Mouse (Mus musculus): Measurements from ENCODE around the gene Iqcf3.
"Not testable (repeated sequence)": the region's sequence is repeated elsewhere in the genome, so short reads cannot be mapped to it uniquely, and the experiment has no call there.

Gene Iqcf3

DNA sequence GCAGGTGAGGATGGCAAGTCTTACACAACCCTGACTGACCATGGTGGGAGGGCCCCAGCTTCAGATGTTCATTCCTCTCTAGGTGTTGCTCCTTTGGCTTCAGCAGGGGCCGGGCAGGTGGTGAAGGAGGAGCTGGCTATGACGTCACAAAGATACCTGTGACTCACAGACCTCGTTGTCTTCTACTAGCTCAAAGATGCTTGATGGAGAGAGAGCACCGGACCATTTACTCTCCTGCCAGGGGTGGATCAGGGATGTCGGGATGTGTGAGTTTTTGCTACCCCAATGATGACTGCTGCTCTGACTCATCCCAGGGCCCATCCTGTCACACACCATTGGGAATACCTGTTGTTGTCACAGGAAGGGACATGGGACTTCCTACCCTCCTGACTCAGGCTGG is at the start of gene Iqcf3:
Iqcf3 (minus strand) TSS at position 101 of the 400 bp plus-strand sequence.
- in situ Hi-C loops (cut with MboI; ENCODE audit: low sequenced_read_pairs) = no loop called here

DNA sequence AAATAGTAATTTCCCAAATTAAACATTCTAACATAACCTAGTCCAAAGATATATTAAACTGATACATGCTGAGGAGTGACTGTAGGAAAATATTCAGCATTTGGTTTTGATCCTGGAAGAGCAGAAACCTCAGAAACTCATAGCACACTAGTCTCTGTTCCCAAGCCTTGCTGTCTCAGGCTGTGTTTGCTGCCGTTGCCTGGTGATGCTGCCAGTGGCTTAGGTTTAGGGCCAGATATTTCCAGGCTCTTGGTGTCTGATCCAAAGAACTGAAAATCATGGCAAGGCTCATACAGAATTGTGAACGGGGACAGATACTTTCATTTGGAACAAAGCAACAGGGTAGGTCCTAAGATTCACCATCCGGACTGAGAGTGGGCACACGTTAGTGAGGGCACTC is 49.3 kb upstream of the Iqcf3 start:
- in situ Hi-C loops (cut with MboI; ENCODE audit: low sequenced_read_pairs) = no loop called here

DNA sequence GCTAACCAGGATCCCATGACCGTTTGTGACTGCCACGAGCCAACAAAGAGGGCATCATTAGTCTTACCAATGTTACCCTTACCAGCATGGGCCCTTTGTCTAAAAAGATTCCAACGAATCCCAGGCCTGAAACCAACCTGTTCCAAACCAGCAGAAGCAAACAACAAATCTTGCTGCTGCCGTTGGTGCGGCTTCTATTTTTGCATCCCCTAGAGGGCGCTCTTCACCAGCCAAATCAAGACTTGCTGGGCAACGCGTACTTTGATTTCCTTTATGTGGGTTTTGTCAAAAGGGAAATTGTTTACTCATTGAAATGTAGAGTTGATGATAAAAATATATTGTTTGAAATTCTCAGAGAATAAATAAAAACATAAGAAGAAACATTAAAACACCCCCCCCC is 39.1 kb upstream of the Iqcf3 start:
- in situ Hi-C loops (cut with MboI; ENCODE audit: low sequenced_read_pairs) = no loop called here

DNA sequence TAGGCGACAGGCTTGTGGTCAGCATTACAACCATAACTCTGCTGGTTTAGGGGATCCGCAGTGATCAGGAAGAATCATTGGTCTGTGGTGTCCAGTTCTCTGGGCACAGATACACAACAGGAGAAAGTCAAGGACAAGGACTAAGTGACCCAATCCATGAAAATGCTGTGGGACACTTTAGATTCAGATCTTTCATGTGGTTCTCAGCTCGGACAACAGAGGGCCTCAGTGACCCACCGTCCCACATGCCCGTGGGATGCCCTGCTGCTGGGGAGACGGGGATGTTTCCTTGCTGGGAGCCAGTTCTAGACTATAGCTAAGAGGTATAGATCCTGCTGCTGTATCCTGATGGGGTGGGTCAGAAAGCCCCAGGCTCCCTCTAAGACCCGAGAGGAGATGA is 37.0 kb upstream of the Iqcf3 start:
- in situ Hi-C loops (cut with MboI; ENCODE audit: low sequenced_read_pairs) = no loop called here

DNA sequence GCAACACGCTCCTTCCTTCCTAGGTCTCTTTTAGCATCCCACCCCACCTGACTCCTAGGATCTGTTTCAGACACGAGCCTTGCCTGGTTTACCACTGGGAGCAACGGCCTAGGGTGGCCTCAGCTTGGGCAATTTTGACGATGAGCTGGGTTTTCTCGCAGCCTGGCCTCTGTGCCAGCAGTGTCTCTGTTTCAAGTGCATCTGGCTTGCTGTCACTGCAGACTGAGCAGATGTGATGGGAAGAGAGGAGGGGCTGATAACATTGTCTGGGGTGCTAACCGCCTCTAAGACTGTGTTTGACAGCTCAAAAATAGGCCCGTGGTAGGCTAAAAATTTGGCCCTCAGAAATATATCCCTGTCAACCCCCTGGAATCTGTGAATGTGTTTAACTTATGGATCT is 34.4 kb upstream of the Iqcf3 start:
- in situ Hi-C loops (cut with MboI; ENCODE audit: low sequenced_read_pairs) = no loop called here

DNA sequence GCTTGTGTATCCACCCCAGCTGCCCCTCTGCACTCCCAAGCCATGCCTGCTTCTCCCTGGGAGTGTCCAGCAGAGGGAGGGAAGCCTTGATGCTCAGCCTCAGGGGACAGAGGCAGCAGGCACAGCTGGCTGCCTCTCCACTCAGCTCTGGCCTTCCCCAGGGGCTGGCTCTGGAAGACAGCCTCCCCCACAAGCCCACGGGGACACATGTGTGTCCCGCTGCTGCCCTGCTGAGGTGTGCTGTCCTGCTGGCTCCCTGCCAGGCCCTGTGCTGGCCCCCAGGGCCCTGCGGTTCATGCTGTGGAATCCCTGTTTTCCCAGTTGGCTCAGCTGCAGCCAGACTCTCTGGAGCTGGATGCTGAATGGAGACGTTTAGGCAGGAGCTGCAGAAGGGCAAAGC is 34.0 kb upstream of the Iqcf3 start:
- in situ Hi-C loops (cut with MboI; ENCODE audit: low sequenced_read_pairs) = not testable (repeated sequence)

DNA sequence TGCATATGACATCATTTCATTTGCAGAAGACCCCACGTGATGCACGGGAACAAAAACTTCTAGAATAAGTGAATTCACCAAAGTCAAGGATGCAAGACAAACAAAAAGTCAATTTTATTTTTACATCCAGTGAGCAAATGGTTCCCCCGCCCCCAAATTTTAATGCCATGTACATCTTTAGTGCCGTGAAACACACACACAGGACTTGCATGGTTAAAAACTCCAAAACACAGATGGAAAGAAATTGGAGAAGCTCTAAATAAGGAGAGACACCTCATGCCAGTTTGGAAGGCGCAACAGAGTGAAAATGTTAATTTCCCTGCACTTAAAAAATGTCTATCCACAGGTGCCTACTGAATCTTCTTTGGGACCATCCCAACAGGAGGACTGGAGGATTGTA is 30.7 kb upstream of the Iqcf3 start:
- in situ Hi-C loops (cut with MboI; ENCODE audit: low sequenced_read_pairs) = no loop called here

DNA sequence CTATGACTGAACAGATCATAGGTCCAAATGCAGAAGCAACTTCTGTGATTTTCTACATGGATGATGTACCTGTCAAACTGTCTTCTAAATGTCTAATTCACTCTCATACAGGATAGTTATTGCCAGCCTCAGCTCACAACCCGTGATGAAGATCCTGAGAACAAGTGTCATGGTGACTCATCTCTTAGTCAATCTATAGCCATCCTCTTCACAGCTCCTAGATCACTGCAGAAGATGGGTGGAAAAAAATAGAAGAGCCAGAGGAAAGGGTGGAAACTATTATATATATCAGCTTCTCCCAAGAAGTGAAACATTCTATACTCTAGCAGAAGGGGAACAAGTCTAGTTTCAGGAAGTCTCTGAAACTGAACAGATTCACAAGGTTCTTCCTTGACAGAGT is 21.1 kb upstream of the Iqcf3 start:
- in situ Hi-C loops (cut with MboI; ENCODE audit: low sequenced_read_pairs) = no loop called here

DNA sequence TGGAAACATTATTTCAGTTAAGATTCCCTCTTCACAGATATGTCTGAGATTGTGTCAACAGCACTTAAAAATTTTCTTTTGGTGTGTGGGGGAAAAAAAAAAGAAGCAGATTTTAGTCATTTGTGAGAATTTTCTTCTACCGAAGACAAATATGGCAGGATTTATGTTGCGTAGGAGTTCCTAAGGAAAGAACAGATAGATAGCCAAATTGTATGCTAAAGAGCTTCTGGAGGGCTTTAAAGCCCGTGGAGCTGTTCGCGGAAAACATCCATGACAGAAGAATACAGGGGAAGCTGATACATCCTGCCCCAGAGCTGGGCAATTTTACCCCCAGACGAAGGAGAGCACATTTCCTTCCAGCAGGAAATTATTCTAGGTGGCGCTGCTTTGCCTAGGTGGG is 18.6 kb upstream of the Iqcf3 start:
- in situ Hi-C loops (cut with MboI; ENCODE audit: low sequenced_read_pairs) = no loop called here

DNA sequence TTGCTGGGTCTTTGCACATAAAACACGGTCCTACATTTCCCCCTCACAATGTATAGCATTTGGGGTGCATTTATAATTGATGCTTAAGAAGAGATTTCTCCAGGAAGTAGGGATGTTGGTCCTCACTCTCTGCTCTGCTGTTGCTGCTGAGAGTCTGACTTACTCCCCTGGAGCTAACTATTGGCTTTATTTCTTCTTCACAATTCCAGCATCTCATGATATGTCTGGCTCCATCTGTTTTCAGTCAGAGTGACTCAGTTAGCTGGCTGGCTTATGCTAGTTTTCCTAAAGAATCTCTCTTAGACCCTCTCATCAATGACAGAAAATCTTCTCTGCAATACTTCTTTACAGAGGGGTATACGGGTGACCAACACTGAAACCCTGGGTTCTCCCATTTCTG is 14.7 kb upstream of the Iqcf3 start:
- in situ Hi-C loops (cut with MboI; ENCODE audit: low sequenced_read_pairs) = no loop called here

DNA sequence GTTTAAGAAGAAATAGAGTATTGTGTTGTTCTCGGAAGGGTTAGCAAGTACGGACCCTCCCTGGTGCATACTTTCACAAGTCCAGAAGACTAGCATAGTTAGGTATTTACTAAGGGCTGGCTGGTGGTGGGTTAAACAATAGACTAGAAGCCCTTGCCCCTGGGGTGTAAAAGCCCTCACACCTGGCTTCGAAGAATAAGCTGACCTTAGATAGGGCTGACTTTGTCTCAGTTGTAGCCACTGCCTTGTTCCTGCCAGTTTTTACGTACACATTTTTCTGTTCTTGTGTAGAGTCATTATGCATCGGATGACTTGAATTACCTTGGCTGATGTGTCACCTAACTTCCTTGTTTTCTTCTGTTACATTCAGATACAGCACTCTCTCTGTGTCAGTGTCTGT is 11.9 kb upstream of the Iqcf3 start:
- in situ Hi-C loops (cut with MboI; ENCODE audit: low sequenced_read_pairs) = no loop called here

DNA sequence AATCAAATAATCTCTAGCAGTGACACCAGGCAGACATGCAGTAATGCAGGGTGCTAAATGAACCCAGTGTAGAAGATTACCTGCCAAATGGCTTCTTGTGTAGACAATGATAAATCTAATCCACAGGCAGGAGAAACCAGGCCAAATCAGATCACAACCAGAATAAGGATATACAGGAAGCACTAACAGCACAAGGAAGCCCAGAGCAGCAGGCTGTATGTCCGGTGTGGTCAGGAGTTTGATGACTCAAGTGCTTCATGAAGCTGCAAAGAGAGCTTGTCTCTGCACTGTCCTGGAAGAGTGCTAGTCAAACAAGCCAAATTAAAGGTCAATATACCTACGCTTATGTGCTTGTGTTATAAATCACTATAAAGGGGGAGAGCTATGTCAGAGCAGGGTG is 10.8 kb upstream of the Iqcf3 start:
- in situ Hi-C loops (cut with MboI; ENCODE audit: low sequenced_read_pairs) = no loop called here

DNA sequence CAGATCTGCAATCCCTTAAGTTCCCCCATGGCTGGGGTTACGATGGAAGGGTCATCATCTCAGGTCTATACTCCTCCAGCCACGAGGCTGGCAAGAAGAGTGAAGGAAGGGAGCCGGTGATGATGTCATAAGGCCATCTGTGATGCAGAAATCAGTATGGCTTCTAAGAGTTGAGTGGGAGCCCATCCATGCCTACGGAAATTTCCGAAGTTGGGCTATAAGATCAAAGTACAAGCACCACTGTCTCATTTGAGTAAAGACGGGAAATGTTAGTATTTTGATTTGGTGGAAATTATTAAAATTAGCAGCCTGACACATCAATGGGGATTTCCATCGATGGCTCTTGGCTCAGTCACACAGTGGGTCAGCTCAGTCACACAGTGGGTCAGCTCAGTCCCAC is 9.5 kb upstream of the Iqcf3 start, which contains the start of gene Iqcf4:
Iqcf4 (minus strand) TSS at position 101 of the 400 bp plus-strand sequence.
- in situ Hi-C loops (cut with MboI; ENCODE audit: low sequenced_read_pairs) = no loop called here

DNA sequence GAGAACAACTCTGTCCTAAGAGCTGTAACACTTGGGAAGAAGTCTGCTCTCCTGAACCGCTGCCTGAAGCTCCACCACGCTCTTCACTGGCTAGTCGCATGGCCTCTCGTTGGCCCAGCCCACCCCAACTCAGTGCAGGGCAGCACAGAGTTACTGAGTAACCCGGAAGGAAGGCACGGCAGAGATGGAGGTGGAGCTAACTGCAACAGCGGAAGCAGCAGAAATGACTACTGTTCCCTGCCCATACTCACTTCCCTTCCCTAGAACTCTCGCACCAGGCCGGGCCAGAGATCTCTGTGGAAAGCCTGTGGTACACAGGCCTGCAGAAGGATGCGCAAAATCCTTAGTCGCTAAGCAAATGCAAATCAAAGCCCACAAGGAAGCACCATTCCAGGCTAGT is 5.0 kb upstream of the Iqcf3 start:
- in situ Hi-C loops (cut with MboI; ENCODE audit: low sequenced_read_pairs) = no loop called here

DNA sequence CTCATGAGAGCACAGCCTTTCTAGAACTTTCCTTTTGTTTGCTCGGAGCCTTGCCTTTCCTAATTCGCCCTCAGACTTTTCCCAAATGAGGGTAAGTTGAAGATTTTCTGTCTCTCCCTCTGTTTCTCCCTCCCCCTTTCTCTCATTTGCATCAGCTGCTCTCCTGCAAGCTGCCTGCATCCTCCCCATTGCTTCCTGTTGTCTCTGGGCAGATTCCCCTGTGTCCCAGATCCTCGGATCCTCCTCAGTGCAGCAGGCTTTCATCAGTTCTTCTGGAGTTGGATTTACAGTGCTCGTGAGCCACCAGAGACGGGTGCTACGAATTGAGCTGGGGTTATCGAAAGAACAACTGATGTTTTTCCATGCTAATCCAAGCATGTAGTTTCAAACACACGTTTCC is 2.6 kb upstream of the Iqcf3 start:
- in situ Hi-C loops (cut with MboI; ENCODE audit: low sequenced_read_pairs) = no loop called here

DNA sequence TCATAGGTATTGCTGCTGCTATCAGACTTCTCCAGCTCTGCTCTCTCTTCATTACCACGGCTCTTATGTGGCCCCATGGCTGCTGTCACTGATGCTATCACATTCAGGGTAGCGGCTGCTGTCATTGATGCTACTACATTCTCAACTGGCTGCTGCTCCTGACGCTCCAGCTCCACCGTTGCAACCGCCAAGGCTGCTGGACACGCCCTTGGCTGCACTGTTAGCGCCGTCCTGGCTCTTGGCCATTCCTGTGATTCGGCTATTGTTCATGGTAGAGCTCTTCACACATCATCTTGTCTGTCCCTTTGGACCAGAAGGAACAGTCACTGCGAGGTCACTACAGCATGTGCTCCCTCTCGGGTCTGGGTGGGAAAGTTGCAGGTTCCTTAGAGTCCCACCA is 860 bp upstream of the Iqcf3 start:
- in situ Hi-C loops (cut with MboI; ENCODE audit: low sequenced_read_pairs) = no loop called here

DNA sequence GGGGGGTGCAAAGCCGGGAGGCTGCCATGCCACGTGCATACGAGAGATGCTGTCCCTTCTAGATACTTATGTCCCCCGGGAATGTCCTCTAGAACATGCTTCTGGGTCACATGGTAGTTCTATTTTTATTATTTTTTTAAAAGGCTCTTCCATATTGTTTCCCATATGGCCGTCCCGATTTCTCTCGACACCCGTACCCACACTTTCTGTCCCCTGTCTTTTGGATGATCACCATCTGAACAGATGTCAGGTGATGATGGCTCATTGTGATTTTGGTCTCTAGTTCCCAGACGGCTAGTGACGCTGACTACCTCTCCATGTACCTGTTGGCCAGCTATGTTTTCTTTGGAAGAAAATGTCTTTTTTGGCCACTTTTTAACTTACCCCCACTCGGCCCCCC is 26.5 kb downstream of the Iqcf3 start:
- in situ Hi-C loops (cut with MboI; ENCODE audit: low sequenced_read_pairs) = no loop called here

DNA sequence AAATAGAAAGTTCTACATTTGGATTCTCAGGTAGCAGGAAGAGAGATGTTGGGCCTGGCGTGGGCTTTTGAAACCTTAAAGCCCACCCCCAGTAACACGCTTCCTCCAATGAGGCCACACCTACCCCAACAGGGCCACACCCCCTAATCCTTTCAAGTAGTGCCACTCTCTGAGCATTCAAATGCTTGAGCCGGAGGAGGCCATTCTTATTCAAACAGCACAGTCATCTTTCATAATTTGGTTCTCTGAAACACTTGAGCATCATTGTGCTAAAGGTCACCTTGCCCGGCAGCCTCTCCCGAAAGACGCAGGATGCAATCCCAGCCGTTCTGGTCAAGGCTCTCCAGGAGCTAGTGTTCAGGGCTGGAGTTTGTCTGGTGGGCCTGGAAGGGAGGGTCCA is 27.1 kb downstream of the Iqcf3 start:
- in situ Hi-C loops (cut with MboI; ENCODE audit: low sequenced_read_pairs) = no loop called here

DNA sequence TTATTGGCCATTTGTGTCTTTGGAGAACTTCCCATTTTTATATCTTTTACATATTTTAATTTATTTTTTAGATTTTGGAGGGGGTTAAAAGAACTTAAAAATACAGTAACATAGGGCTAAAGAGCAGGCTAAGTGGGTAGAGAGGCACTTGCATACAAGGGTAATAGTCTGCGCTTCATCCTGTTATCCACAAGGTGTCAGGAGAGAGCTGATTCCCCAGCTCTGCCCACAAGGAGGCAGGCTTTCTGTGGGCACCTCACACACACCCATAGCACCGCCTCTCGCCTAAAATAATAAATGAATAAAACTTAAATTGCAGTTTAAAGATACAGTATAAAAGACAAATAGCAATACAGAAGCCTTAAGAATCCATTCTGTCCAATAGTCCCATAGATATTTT is 29.6 kb downstream of the Iqcf3 start:
- in situ Hi-C loops (cut with MboI; ENCODE audit: low sequenced_read_pairs) = no loop called here

DNA sequence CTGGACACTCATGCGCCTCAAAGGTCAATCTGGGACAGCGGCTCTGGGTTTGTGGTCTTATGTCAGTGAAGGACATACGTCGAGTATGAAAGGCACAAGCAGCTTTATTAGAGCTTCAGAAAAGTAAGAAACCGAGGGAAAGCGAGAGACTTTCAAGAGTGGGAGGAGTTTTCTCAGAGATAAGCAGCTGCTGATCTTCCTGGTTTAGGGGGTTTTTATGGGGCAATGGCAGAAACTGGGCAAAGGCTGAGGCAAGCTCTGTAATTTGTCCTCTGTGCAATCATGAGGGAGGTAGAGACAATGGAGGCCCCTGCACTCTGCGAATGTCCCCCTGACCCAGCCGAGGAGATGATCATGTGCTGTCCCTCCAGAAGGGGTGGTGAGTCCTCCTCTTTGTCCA is 41.5 kb downstream of the Iqcf3 start:
- in situ Hi-C loops (cut with MboI; ENCODE audit: low sequenced_read_pairs) = no loop called here

DNA sequence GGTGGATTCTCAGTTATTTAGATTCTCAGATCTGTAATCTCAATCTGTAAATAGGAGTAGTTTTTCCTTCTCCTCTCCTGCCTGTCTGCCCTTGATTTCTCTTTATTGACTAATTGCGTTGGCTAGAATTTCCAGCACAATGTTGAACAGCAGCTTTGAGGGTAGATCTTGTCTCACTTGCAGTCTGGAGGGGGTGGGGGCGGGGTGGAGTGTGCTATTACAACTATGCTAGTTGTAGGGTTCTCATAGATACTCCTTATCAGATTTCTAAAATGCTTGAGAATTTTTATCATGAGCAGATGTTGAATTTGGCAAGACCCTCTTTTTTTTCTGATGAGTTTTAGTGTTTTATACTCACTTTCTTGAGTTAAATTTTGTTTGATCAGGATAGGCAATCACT is 42.0 kb downstream of the Iqcf3 start:
- in situ Hi-C loops (cut with MboI; ENCODE audit: low sequenced_read_pairs) = no loop called here

DNA sequence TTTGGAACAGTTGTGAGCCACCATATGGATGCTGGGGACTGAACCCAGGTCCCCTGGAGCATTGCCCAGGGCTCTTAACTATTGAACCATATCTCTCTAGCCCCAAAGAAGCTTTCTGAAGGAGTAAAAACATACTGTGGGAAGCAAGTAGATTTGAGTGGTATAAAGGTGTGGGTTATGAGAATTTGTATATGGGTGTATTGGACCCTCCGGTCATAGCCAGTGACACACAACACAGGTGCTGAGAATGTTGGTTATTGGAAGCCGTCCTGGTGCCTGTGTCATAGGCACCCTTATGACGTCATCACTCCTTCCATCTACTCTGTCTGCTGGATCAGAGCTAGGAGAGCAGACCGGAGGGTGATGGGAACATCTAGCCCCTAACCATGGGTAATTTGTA is 47.2 kb downstream of the Iqcf3 start, which contains the start of gene Iqcf5:
Iqcf5 (plus strand) TSS at position 301 of the 400 bp plus-strand sequence.
- in situ Hi-C loops (cut with MboI; ENCODE audit: low sequenced_read_pairs) = no loop called here

DNA sequence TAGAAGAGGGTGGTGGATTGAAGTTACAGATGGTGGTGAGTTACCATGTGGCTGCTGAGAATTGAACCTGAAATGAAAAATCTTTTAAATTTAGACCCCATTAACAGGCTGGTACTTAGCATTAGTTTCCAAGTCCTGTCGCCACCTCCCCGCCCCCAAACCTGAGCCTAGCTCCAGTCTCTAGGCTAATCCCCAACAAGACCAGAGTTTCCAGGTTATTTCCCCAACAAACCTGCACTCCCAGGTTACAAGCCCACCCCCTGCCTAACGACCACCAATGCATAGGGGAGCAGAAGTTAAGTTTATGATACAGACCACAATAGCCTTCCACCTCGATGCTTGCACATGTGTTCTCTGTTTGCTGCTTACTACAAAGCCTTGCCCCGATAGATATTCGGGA is 47.9 kb downstream of the Iqcf3 start:
- in situ Hi-C loops (cut with MboI; ENCODE audit: low sequenced_read_pairs) = no loop called here
